Mouse (Mus musculus) forebrain, embryonic 12.5 days (tissue): ENCODE results near the gene Pitpnc1. TPM values are rescaled to one million over a fixed set of nuclear protein-coding genes. Genes with fewer than 3 reads are reported as not detected.

ENCODE experiments used
- ATAC-seq: fragments of 200-750 bp; cut with Nextera tagmentation; 2 replicates; pipeline ENCODE4 v1.8.0; 2017; ENCODE audit warnings: moderate TSS enrichment; ENCODE audit not compliant: low FRiP score
- H3K27ac ChIP-seq: fragments of 300-500 bp; sonication (generic); 2 replicates; pipeline ENCODE4 v1.5.1; 2016; ENCODE audit warnings: mild to moderate bottlenecking
- H3K27me3 ChIP-seq: fragments of 300-500 bp; sonication (generic); 2 replicates; pipeline ENCODE4 v1.6.1; 2016; ENCODE audit warnings: mild to moderate bottlenecking
- H3K36me3 ChIP-seq: fragments of 300-500 bp; sonication (generic); replicated peaks from 2 replicates; pipeline ENCODE4 v1.6.1; 2016; ENCODE audit warnings: mild to moderate bottlenecking
- H3K4me1 ChIP-seq: fragments of 300-500 bp; sonication (generic); 2 replicates; pipeline ENCODE4 v1.6.1; 2016
- H3K4me2 ChIP-seq: fragments of 300-500 bp; sonication (generic); 2 replicates; pipeline ENCODE4 v1.6.1; 2016; ENCODE audit warnings: mild to moderate bottlenecking, moderate library complexity
- H3K4me3 ChIP-seq: fragments of 300-500 bp; sonication (generic); replicated peaks from 2 replicates; pipeline ENCODE4 v1.5.1; 2016; ENCODE audit warnings: mild to moderate bottlenecking
- H3K9ac ChIP-seq: fragments of 300-500 bp; sonication (generic); 2 replicates; pipeline ENCODE4 v1.6.1; 2016; ENCODE audit warnings: mild to moderate bottlenecking
- H3K9me3 ChIP-seq: fragments of 300-500 bp; sonication (generic); 2 replicates; pipeline ENCODE4 v1.6.1; 2016
- WGBS: fragments of 180-500 bp; shearing (Covaris S2); methylation state at CpG from one replicate; pipeline ENCODE4 v1.1.7; 2016; 5-methylcytosine and 5-hydroxymethylcytosine counted together
- polyA plus RNA-seq: library from polyadenylated mRNA; unstranded; fragments of >200 nt; fragmentation: Nextera tagmentation; extraction: Ambion mirVana; gene quantifications from 2 replicates; pipeline ENCODE4 v1.2.1, GENCODE M21; 2016

Pitpnc1 gene
- polyA plus RNA-seq, 1 experiment from 2014 or later, result 34.7 TPM

- H3K4me3 ChIP-seq, result no peak overlapping the region
- WGBS, result 75% methylated on average over 5 of the region's 5 CpGs
- no peak overlapping the region for H3K4me2 ChIP-seq
- ATAC-seq, result no peak
- H3K36me3 ChIP-seq, result no peaks in the 10 kb centered on the region
- no peak overlapping the region for H3K9ac ChIP-seq
- no peaks in the 10 kb centered on the region for H3K9me3 ChIP-seq
- H3K27me3 ChIP-seq, result no peaks in the 10 kb centered on the region
- H3K4me1 ChIP-seq, result peaks cover 33% of the 10 kb centered on the region
- H3K27ac ChIP-seq, result no peak overlapping the region
These were observed 60.3 kb downstream of the Pitpnc1 start for GRCm38 (mm10) chr11:107410090-107410732.

GRCm38 (mm10) chr11:107408886-107409285, 61.6 kb downstream of the Pitpnc1 start:
- 94% methylated on average over 7 of the region's 7 CpGs for WGBS
- H3K4me1 ChIP-seq, result peaks cover 19% of the 10 kb centered on the region
- H3K4me2 ChIP-seq, result no peak overlapping the region
- no peak overlapping the region for H3K27ac ChIP-seq
- no peak for ATAC-seq
- H3K9ac ChIP-seq, result no peak overlapping the region
- no peaks in the 10 kb centered on the region for H3K36me3 ChIP-seq
- H3K4me3 ChIP-seq, result no peak overlapping the region
- H3K9me3 ChIP-seq, result no peaks in the 10 kb centered on the region
- no peaks in the 10 kb centered on the region for H3K27me3 ChIP-seq

- Histone ChIP-seq H3K4me3 (no peak overlapping the region), H3K9me3 (no peaks in the 10 kb centered on the region), H3K27me3 (no peaks in the 10 kb centered on the region), H3K4me2 (no peak overlapping the region), H3K27ac (no peak overlapping the region), H3K4me1 (peaks cover 9% of the 10 kb centered on the region), H3K9ac (no peak overlapping the region), H3K36me3 (no peaks in the 10 kb centered on the region)
- WGBS, result 94% methylated on average over 9 of the region's 9 CpGs
- ATAC-seq, result no peak
These were observed 62.8 kb downstream of the Pitpnc1 start for GRCm38 (mm10) chr11:107407698-107408097.

GRCm38 (mm10) chr11:107405606-107406333, 64.7 kb downstream of the Pitpnc1 start:
- Histone ChIP-seq H3K27me3 (no peaks in the 10 kb centered on the region), H3K4me3 (no peak overlapping the region), H3K36me3 (no peaks in the 10 kb centered on the region), H3K27ac (no peak overlapping the region), H3K4me2 (no peak overlapping the region), H3K9me3 (no peaks in the 10 kb centered on the region), H3K4me1 (0 out of 2 replicates have a peak, but pooled peaks cover 2% of the 10 kb centered on the region), H3K9ac (no peak overlapping the region)
- WGBS, result 92% methylated on average over 11 of the region's 11 CpGs
- ATAC-seq, result no peak

GRCm38 (mm10) chr11:107403309-107403708, 67.2 kb downstream of the Pitpnc1 start:
- no peak for ATAC-seq
- no peaks in the 10 kb centered on the region for H3K27me3 ChIP-seq
- no peak overlapping the region for H3K27ac ChIP-seq
- no peak overlapping the region for H3K4me3 ChIP-seq
- H3K9ac ChIP-seq, result no peak overlapping the region
- H3K9me3 ChIP-seq, result no peaks in the 10 kb centered on the region
- 88% methylated on average over 10 of the region's 10 CpGs for WGBS
- H3K36me3 ChIP-seq, result no peaks in the 10 kb centered on the region
- no peak overlapping the region for H3K4me2 ChIP-seq
- peaks cover 1% of the 10 kb centered on the region; the same call in 1 of the 2 replicates for H3K4me1 ChIP-seq

- Histone ChIP-seq H3K4me1 (peaks cover 11% of the 10 kb centered on the region; the same call in 1 of the 2 replicates), H3K9me3 (no peaks in the 10 kb centered on the region), H3K4me3 (no peak overlapping the region), H3K36me3 (no peaks in the 10 kb centered on the region), H3K9ac (no peak overlapping the region), H3K27me3 (no peaks in the 10 kb centered on the region), H3K4me2 (no peak overlapping the region), H3K27ac (no peak overlapping the region)
- 95% methylated on average over 5 of the region's 5 CpGs for WGBS
- ATAC-seq, result no peak
These were observed 68.5 kb downstream of the Pitpnc1 start for GRCm38 (mm10) chr11:107401839-107402590.

GRCm38 (mm10) chr11:107400826-107401225, 69.7 kb downstream of the Pitpnc1 start:
- Histone ChIP-seq H3K4me1 (peaks cover 14% of the 10 kb centered on the region; the same call in 1 of the 2 replicates), H3K36me3 (no peaks in the 10 kb centered on the region), H3K27me3 (no peaks in the 10 kb centered on the region), H3K9me3 (no peaks in the 10 kb centered on the region), H3K27ac (no peak overlapping the region), H3K4me3 (no peak overlapping the region), H3K9ac (no peak overlapping the region), H3K4me2 (no peak overlapping the region)
- no peak for ATAC-seq
- 81% methylated on average over 7 of the region's 7 CpGs for WGBS

GRCm38 (mm10) chr11:107400005-107400404, 70.5 kb downstream of the Pitpnc1 start:
- no peak overlapping the region for H3K4me2 ChIP-seq
- H3K9ac ChIP-seq, result no peak overlapping the region
- no peaks in the 10 kb centered on the region for H3K27me3 ChIP-seq
- no peaks in the 10 kb centered on the region for H3K36me3 ChIP-seq
- H3K4me3 ChIP-seq, result no peak overlapping the region
- no peaks in the 10 kb centered on the region for H3K9me3 ChIP-seq
- ATAC-seq, result no peak
- peaks cover 14% of the 10 kb centered on the region; the same call in 1 of the 2 replicates for H3K4me1 ChIP-seq
- WGBS, result 87% methylated on average over 10 of the region's 10 CpGs
- H3K27ac ChIP-seq, result no peak overlapping the region

GRCm38 (mm10) chr11:107397326-107397998, 73.0 kb downstream of the Pitpnc1 start:
- no peaks in the 10 kb centered on the region for H3K9me3 ChIP-seq
- no peak overlapping the region for H3K4me3 ChIP-seq
- ATAC-seq, result no peak
- H3K4me1 ChIP-seq, result peaks cover 14% of the 10 kb centered on the region; the same call in 1 of the 2 replicates
- no peak overlapping the region for H3K27ac ChIP-seq
- no peak overlapping the region for H3K4me2 ChIP-seq
- H3K36me3 ChIP-seq, result no peaks in the 10 kb centered on the region
- H3K9ac ChIP-seq, result no peak overlapping the region
- no peaks in the 10 kb centered on the region for H3K27me3 ChIP-seq
- WGBS, result 84% methylated on average over 10 of the region's 10 CpGs

GRCm38 (mm10) chr11:107394245-107394644, 76.3 kb downstream of the Pitpnc1 start:
- Histone ChIP-seq H3K27me3 (no peaks in the 10 kb centered on the region), H3K36me3 (no peaks in the 10 kb centered on the region; the same call in 1 of the 2 replicates), H3K4me3 (no peak overlapping the region), H3K4me1 (peaks cover 35% of the 10 kb centered on the region), H3K9ac (no peak overlapping the region), H3K27ac (no peak overlapping the region), H3K4me2 (no peak overlapping the region), H3K9me3 (no peaks in the 10 kb centered on the region)
- 88% methylated on average over 3 of the region's 3 CpGs for WGBS
- no peak for ATAC-seq

GRCm38 (mm10) chr11:107393828-107394165, 76.7 kb downstream of the Pitpnc1 start:
- Histone ChIP-seq H3K4me1 (peaks cover 40% of the 10 kb centered on the region), H3K27ac (no peak overlapping the region), H3K27me3 (no peaks in the 10 kb centered on the region), H3K36me3 (no peaks in the 10 kb centered on the region; the same call in 1 of the 2 replicates), H3K9ac (no peak overlapping the region), H3K9me3 (no peaks in the 10 kb centered on the region), H3K4me3 (no peak overlapping the region), H3K4me2 (no peak overlapping the region)
- 90% methylated on average over 12 of the region's 12 CpGs for WGBS
- no peak for ATAC-seq
